Mouse (Mus musculus): ENCODE measurements around the gene Lin7b. TPM values are rescaled to one million over a fixed set of nuclear protein-coding genes. Genes with fewer than 3 reads are reported as not detected.

The Lin7b gene
- polyA plus RNA-seq, 1 experiment, result not detected

- Histone ChIP-seq H3K4me3 (ENCODE audit: insufficient read depth, low read depth, low read length) (no peak overlapping the region), H3K27ac (replicated peaks; ENCODE audit: low read depth, low read length) (no peak overlapping the region), H3K4me1 (ENCODE audit: control insufficient read depth, insufficient read depth, insufficient read length, low read length) (no peaks in the 10 kb centered on the region)
Observed at GRCm38 (mm10) chr7:45325800-45326199, 44.6 kb downstream of the Lin7b start.

DNA sequence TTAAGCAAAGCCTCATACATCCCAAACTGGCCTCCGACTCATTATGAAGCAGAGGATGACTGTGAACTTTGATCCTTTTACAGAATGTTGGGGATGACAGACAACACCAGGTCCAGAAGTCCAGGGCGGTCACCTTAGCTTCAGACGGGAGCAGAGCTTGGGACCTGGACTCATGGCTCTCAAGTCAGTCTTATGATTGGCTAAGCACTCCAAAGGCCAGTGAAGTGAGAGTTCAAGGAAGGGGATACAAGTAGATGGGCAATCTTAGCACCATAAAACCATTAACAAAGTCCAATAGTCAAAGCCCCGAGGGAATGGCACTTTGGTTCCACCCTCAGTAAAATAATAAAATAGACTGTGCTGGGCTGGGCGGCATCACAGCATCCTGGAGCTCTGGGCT is 47.3 kb downstream of the Lin7b start:
- H3K4me1 ChIP-seq (ENCODE audit: control insufficient read depth, insufficient read depth, insufficient read length, low read length), result no peaks in the 10 kb centered on the region
- no peak overlapping the region for H3K27ac ChIP-seq (replicated peaks; ENCODE audit: low read depth, low read length)
- H3K4me3 ChIP-seq (ENCODE audit: insufficient read depth, low read depth, low read length), result no peak overlapping the region

DNA sequence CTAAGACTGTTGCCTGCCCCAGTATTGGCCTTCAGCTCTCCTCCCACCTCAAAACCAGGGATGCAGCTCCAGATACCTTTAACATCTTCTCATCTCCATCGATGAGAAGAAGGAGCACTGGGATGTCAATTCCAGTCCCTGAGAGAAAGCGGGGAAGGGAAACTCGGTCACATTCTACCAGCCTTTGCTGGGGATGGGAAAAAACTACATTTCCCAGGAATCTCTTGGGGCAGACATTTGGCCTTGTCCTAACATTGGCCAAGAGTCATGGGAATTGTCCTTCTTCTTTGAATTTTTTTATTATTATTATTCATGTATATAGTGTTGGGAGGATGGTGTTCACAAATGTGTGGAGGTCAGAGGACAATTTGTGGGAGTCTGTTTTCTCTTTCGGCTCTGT is 48.1 kb downstream of the Lin7b start:
- no peak overlapping the region for H3K4me3 ChIP-seq (ENCODE audit: insufficient read depth, low read depth, low read length)

More for the DNA sequence above, 48.1 kb downstream of the Lin7b start:
- H3K4me1 ChIP-seq (ENCODE audit: control insufficient read depth, insufficient read depth, insufficient read length, low read length), result no peaks in the 10 kb centered on the region
- no peak overlapping the region for H3K27ac ChIP-seq (replicated peaks; ENCODE audit: low read depth, low read length)

Other genes with a start within 250 kb of the Lin7b start
- 1,258 and 1,344 TPM in 2 replicates for gene Rps11, start 246.1 kb downstream of the Lin7b start, polyA plus RNA-seq (2012; ENCODE audit: insufficient read depth, insufficient read length, missing spikeins)
- 1,142 and 1,278 TPM in 2 replicates for gene Rpl13a, start 241.8 kb downstream of the Lin7b start, polyA plus RNA-seq (2012; ENCODE audit: insufficient read depth, insufficient read length, missing spikeins)
- not detected in 2 replicates for gene Gm45713, start 234.4 kb downstream of the Lin7b start, polyA plus RNA-seq (2012; ENCODE audit: insufficient read depth, insufficient read length, missing spikeins)
- gene Flt3l, start 234.2 kb downstream of the Lin7b start, polyA plus RNA-seq (2012; ENCODE audit: insufficient read depth, insufficient read length, missing spikeins), result 5.9 and 6.8 TPM in 2 replicates
- gene Pih1d1, start 216.3 kb downstream of the Lin7b start, polyA plus RNA-seq (2012; ENCODE audit: insufficient read depth, insufficient read length, missing spikeins), result 50.5 and 66.3 TPM in 2 replicates
- 28.0 and 30.9 TPM in 2 replicates for gene Aldh16a1, start 216.0 kb downstream of the Lin7b start, polyA plus RNA-seq (2012; ENCODE audit: insufficient read depth, insufficient read length, missing spikeins)
- not detected in 2 replicates for gene Slc17a7, start 206.6 kb downstream of the Lin7b start, polyA plus RNA-seq (2012; ENCODE audit: insufficient read depth, insufficient read length, missing spikeins)
- not detected in 2 replicates for gene Gfy, start 191.0 kb downstream of the Lin7b start, polyA plus RNA-seq (2012; ENCODE audit: insufficient read depth, insufficient read length, missing spikeins)
- gene Pth2, start 189.6 kb downstream of the Lin7b start, polyA plus RNA-seq (2012; ENCODE audit: insufficient read depth, insufficient read length, missing spikeins), result not detected in 2 replicates
- gene Ccdc155, start 165.7 kb downstream of the Lin7b start, polyA plus RNA-seq (2012; ENCODE audit: insufficient read depth, insufficient read length, missing spikeins), result not detected in 2 replicates
- not detected in 2 replicates for gene Dkkl1, start 158.4 kb downstream of the Lin7b start, polyA plus RNA-seq (2012; ENCODE audit: insufficient read depth, insufficient read length, missing spikeins)
- 3.2 and 4.9 TPM in 2 replicates for gene Tead2, start 154.8 kb downstream of the Lin7b start, polyA plus RNA-seq (2012; ENCODE audit: insufficient read depth, insufficient read length, missing spikeins)
- gene Cd37, start 131.5 kb downstream of the Lin7b start, polyA plus RNA-seq (2012; ENCODE audit: insufficient read depth, insufficient read length, missing spikeins), result 4.1 and 4.5 TPM in 2 replicates
- not detected in 2 replicates for gene Slc6a16, start 129.5 kb downstream of the Lin7b start, polyA plus RNA-seq (2012; ENCODE audit: insufficient read depth, insufficient read length, missing spikeins)
- gene Slc6a21, start 93.1 kb downstream of the Lin7b start, polyA plus RNA-seq (2012; ENCODE audit: insufficient read depth, insufficient read length, missing spikeins), result not detected in 2 replicates
- 4.0 and 5.0 TPM in 2 replicates for gene Trpm4, start 36.8 kb downstream of the Lin7b start, polyA plus RNA-seq (2012; ENCODE audit: insufficient read depth, insufficient read length, missing spikeins)
- 8.1 and 16.2 TPM in 2 replicates for gene Hrc, start 35.3 kb downstream of the Lin7b start, polyA plus RNA-seq (2012; ENCODE audit: insufficient read depth, insufficient read length, missing spikeins)
- gene Ppfia3, start 3.6 kb downstream of the Lin7b start, polyA plus RNA-seq (2012; ENCODE audit: insufficient read depth, insufficient read length, missing spikeins), result not detected in 2 replicates
- 69.0 and 82.7 TPM in 2 replicates for gene Snrnp70, start 25.2 kb upstream of the Lin7b start, polyA plus RNA-seq (2012; ENCODE audit: insufficient read depth, insufficient read length, missing spikeins)
- 1.0 TPM in 1 of 2 replicates, not detected in the other for gene Kcna7, start 35.1 kb upstream of the Lin7b start, polyA plus RNA-seq (2012; ENCODE audit: insufficient read depth, insufficient read length, missing spikeins)
- gene Ntf5, start 43.1 kb upstream of the Lin7b start, polyA plus RNA-seq (2012; ENCODE audit: insufficient read depth, insufficient read length, missing spikeins), result not detected in 2 replicates
- not detected in 2 replicates for gene Lhb, start 50.2 kb upstream of the Lin7b start, polyA plus RNA-seq (2012; ENCODE audit: insufficient read depth, insufficient read length, missing spikeins)
- 90.6 and 112 TPM in 2 replicates for gene Gys1, start 64.3 kb upstream of the Lin7b start, polyA plus RNA-seq (2012; ENCODE audit: insufficient read depth, insufficient read length, missing spikeins)
- gene Ruvbl2, start 67.5 kb upstream of the Lin7b start, polyA plus RNA-seq (2012; ENCODE audit: insufficient read depth, insufficient read length, missing spikeins), result 75.4 and 79.6 TPM in 2 replicates
- 1,179 and 1,214 TPM in 2 replicates for gene Ftl1, start 89.3 kb upstream of the Lin7b start, polyA plus RNA-seq (2012; ENCODE audit: insufficient read depth, insufficient read length, missing spikeins)
- 20.1 and 26.9 TPM in 2 replicates for gene Bax, start 96.3 kb upstream of the Lin7b start, polyA plus RNA-seq (2012; ENCODE audit: insufficient read depth, insufficient read length, missing spikeins)
- not detected in 2 replicates for gene Tulp2, start 111.3 kb upstream of the Lin7b start, polyA plus RNA-seq (2012; ENCODE audit: insufficient read depth, insufficient read length, missing spikeins)
- 6.9 TPM in 1 of 2 replicates, not detected in the other for gene Gm45808, start 116.2 kb upstream of the Lin7b start, polyA plus RNA-seq (2012; ENCODE audit: insufficient read depth, insufficient read length, missing spikeins)
- gene Dhdh, start 118.2 kb upstream of the Lin7b start, polyA plus RNA-seq (2012; ENCODE audit: insufficient read depth, insufficient read length, missing spikeins), result 145 and 190 TPM in 2 replicates
- 78.6 and 108 TPM in 2 replicates for gene Nucb1, start 139.8 kb upstream of the Lin7b start, polyA plus RNA-seq (2012; ENCODE audit: insufficient read depth, insufficient read length, missing spikeins)
- 12.6 and 24.6 TPM in 2 replicates for gene Ppp1r15a, start 155.7 kb upstream of the Lin7b start, polyA plus RNA-seq (2012; ENCODE audit: insufficient read depth, insufficient read length, missing spikeins)
- 1.9 and 3.3 TPM in 2 replicates for gene Plekha4, start 155.7 kb upstream of the Lin7b start, polyA plus RNA-seq (2012; ENCODE audit: insufficient read depth, insufficient read length, missing spikeins)
- gene Hsd17b14, start 184.3 kb upstream of the Lin7b start, polyA plus RNA-seq (2012; ENCODE audit: insufficient read depth, insufficient read length, missing spikeins), result not detected in 2 replicates
- gene Bcat2, start 199.6 kb upstream of the Lin7b start, polyA plus RNA-seq (2012; ENCODE audit: insufficient read depth, insufficient read length, missing spikeins), result 82.0 and 135 TPM in 2 replicates
- gene Fgf21, start 244.9 kb upstream of the Lin7b start, polyA plus RNA-seq (2012; ENCODE audit: insufficient read depth, insufficient read length, missing spikeins), result 2.0 TPM in 1 of 2 replicates, not detected in the other
- not detected in 2 replicates for gene Fut1, start 246.7 kb upstream of the Lin7b start, polyA plus RNA-seq (2012; ENCODE audit: insufficient read depth, insufficient read length, missing spikeins)